Mouse (Mus musculus) bone marrow, adult 2 months (tissue): ENCODE measurements around the gene Pdxp.

Experiments
- CTCF ChIP-seq: fragments of 200-500 bp; IDR thresholded peaks from 2 replicates; pipeline ENCODE4 v1.5.1; 2011; ENCODE audit warnings: low read length, control low read depth; ENCODE audit not compliant: control insufficient read depth, insufficient read depth
- POLR2A ChIP-seq: fragments of 200-500 bp; IDR thresholded peaks from 2 replicates; pipeline ENCODE4 v1.6.1; 2011; ENCODE audit warnings: low read depth, mild to moderate bottlenecking, control low read depth, low read length, borderline replicate concordance; ENCODE audit not compliant: control insufficient read depth

GRCm38 (mm10) chr15:78948883-78949282 lies 35.2 kb downstream of the Pdxp start:
- TF ChIP-seq POLR2A = no peak
- TF ChIP-seq CTCF = no peak
